Mouse (Mus musculus): ENCODE measurements around the gene Nceh1. TPM values are rescaled to one million over a fixed set of nuclear protein-coding genes. Genes with fewer than 3 reads are reported as not detected.

Nceh1 gene
- polyA plus RNA-seq, 1 experiment from 2014 or later = 18.2 TPM

DNA sequence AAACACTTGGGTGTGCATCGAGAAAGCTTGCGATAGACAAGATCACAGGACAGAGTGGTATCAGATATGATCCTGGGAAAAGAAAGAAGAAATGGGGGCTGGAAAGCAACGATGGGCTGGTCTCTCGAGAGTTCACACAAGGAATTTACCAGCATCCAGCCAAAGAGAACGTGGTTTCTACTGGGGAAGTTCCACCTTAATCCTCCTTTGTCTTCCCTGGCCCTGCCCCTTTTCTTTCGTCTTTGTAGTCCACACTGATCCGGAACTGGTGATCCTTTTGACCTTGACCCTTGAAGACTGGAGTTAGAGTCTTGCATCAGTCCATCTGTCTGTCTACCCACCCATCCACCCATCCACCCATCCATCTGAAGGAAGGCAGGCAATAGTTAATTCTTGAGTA lies 34.6 kb downstream of the Nceh1 start:
- Histone ChIP-seq H3K27ac (ENCODE audit: low read length) (no peak overlapping the region), H3K4me2 (ENCODE audit: low read length) (no peak overlapping the region), H3K9me3 (replicated peaks; ENCODE audit: control insufficient read depth, low read length, poor library complexity, severe bottlenecking) (no peaks in the 10 kb centered on the region; the same call in 1 of the 2 replicates), H3K4me1 (ENCODE audit: control insufficient read depth, insufficient read depth, low read length) (no peaks in the 10 kb centered on the region), H3K36me3 (ENCODE audit: control insufficient read depth, insufficient read depth, low read length) (no peaks in the 10 kb centered on the region), H3K4me3 (ENCODE audit: low read depth, low read length) (no peak overlapping the region), H3K27me3 (ENCODE audit: control insufficient read depth, insufficient read depth, low read depth, low read length) (no peaks in the 10 kb centered on the region), H3K9ac (ENCODE audit: low read depth, low read length) (no peak overlapping the region)
- 66% methylated on average over 7 of the region's 7 CpGs for WGBS
- no peak for ATAC-seq

DNA sequence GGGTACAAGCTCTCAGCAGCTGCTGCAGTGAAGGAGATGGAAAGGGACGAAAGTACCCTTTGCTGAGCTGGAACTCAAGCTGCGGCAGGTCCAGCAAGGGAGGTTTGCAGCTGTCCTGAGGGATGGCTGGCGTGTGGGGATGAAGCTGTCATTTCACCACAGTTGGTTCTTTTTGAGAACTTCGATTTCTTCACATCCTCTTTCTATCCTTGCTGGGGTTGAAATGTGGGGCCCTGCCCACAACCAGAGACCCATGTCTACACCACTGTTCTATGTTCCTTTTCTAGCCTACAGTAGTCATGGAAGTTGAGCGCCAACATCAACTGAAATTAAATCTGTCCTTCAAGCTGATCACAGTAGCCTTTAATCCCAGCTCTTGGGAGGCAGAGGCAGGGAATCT lies 35.8 kb downstream of the Nceh1 start:
- H3K4me1 ChIP-seq (ENCODE audit: control insufficient read depth, insufficient read depth, low read length) = no peaks in the 10 kb centered on the region
- WGBS = 88% methylated on average over 5 of the region's 5 CpGs
- no peaks in the 10 kb centered on the region; the same call in 1 of the 2 replicates for H3K9me3 ChIP-seq (replicated peaks; ENCODE audit: control insufficient read depth, low read length, poor library complexity, severe bottlenecking)
- no peak overlapping the region for H3K9ac ChIP-seq (ENCODE audit: low read depth, low read length)
- H3K4me3 ChIP-seq (ENCODE audit: low read depth, low read length) = no peak overlapping the region
- H3K36me3 ChIP-seq (ENCODE audit: control insufficient read depth, insufficient read depth, low read length) = no peaks in the 10 kb centered on the region
- no peak overlapping the region for H3K27ac ChIP-seq (ENCODE audit: low read length)
- no peaks in the 10 kb centered on the region for H3K27me3 ChIP-seq (ENCODE audit: control insufficient read depth, insufficient read depth, low read depth, low read length)
- no peak for ATAC-seq
- H3K4me2 ChIP-seq (ENCODE audit: low read length) = no peak overlapping the region

DNA sequence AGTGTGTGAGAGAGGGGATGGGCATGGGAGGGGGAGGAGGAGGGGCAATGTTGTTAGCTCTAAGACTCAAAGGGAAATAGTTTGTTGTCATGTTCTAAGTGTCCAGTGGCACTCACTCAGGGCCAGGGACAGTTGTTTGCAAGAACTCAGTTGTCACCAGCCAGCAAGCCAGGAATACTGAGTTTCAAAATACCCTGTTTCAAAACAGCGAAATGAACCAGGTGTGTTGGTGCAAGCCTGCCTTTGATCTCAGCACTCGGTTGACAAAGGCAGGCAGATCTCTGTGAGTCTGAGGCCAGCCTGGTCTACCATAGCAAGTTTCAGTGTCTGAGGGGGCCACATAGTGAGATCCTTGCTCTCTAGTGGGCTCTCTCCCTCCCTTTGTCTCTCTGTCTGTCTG lies 39.3 kb downstream of the Nceh1 start:
- H3K27me3 ChIP-seq (ENCODE audit: control insufficient read depth, insufficient read depth, low read depth, low read length) = no peaks in the 10 kb centered on the region
- no peak for ATAC-seq
- H3K9me3 ChIP-seq (replicated peaks; ENCODE audit: control insufficient read depth, low read length, poor library complexity, severe bottlenecking) = no peaks in the 10 kb centered on the region
- H3K4me2 ChIP-seq (ENCODE audit: low read length) = no peak overlapping the region
- H3K9ac ChIP-seq (ENCODE audit: low read depth, low read length) = no peak overlapping the region
- H3K4me3 ChIP-seq (ENCODE audit: low read depth, low read length) = no peak overlapping the region
- H3K36me3 ChIP-seq (ENCODE audit: control insufficient read depth, insufficient read depth, low read length) = no peaks in the 10 kb centered on the region
- no peak overlapping the region for H3K27ac ChIP-seq (ENCODE audit: low read length)
- WGBS = 89% methylated on average over 2 of the region's 2 CpGs
- H3K4me1 ChIP-seq (ENCODE audit: control insufficient read depth, insufficient read depth, low read length) = no peaks in the 10 kb centered on the region

DNA sequence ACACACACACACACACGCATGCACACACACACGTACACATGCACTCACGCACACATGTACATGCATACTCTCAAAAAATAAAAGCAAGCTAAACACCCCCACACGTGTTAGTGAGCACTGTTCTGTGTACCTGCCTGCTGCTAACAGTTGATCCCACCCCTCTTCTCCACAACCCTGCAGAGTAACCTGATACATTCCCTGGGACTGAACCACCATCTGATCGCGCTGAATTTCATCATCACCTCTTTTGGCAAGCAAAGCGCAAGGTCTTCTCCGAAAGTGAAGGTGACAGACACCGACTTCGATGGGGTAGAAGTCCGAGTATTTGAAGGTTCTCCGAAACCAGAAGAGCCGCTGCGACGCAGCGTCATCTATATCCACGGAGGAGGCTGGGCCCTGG lies 39.7 kb downstream of the Nceh1 start:
- 91% methylated on average over 17 of the region's 17 CpGs for WGBS
- ATAC-seq = no peak
- no peak overlapping the region for H3K27ac ChIP-seq (ENCODE audit: low read length)
- no peak overlapping the region for H3K4me2 ChIP-seq (ENCODE audit: low read length)
- no peaks in the 10 kb centered on the region for H3K4me1 ChIP-seq (ENCODE audit: control insufficient read depth, insufficient read depth, low read length)
- H3K27me3 ChIP-seq (ENCODE audit: control insufficient read depth, insufficient read depth, low read depth, low read length) = no peaks in the 10 kb centered on the region
- no peaks in the 10 kb centered on the region for H3K36me3 ChIP-seq (ENCODE audit: control insufficient read depth, insufficient read depth, low read length)
- no peak overlapping the region for H3K4me3 ChIP-seq (ENCODE audit: low read depth, low read length)
- no peaks in the 10 kb centered on the region for H3K9me3 ChIP-seq (replicated peaks; ENCODE audit: control insufficient read depth, low read length, poor library complexity, severe bottlenecking)
- H3K9ac ChIP-seq (ENCODE audit: low read depth, low read length) = no peak overlapping the region

DNA sequence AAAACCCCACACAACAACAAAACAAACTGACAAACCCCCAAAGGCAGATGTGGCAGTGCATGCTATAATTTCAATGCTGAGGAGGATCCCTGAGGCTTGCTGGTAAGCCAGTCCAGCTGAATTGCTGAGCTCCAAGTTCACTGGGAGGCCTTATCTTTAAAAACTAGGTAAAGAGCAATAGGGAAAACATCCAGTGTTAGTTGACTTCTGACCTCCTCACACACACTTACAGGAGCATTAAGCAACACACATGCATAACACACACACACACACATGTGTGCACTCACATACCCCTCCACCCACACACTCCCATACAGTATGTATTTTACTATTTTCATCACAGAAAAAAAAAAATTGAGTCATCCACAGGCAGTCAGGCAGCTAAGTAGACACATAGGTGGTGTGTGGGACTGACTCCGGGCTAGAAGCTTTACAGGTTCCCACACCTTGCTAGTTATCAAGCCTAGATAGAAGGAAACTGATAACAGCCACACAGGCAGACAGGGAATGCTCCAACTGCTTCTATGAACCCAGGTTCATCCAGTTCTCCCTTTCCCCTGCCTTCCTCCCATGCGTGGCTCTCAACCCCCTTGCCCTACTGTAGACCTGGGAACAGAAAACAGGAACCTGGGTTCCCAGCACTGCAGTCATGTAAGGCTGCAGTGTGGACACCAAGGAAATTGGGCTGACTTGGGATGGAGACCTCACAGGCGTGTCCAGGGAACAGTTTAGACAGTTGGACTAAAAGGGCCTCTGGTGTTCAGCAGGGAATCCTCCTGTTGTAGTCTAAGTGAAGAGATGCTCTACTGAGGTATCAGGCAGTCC lies 45.1 kb downstream of the Nceh1 start:
- Histone ChIP-seq H3K9me3 (replicated peaks; ENCODE audit: control insufficient read depth, low read length, poor library complexity, severe bottlenecking) (no peaks in the 10 kb centered on the region), H3K4me3 (ENCODE audit: low read depth, low read length) (no peak overlapping the region), H3K4me1 (ENCODE audit: control insufficient read depth, insufficient read depth, low read length) (no peaks in the 10 kb centered on the region), H3K27ac (ENCODE audit: low read length) (no peak overlapping the region), H3K36me3 (ENCODE audit: control insufficient read depth, insufficient read depth, low read length) (no peaks in the 10 kb centered on the region), H3K4me2 (ENCODE audit: low read length) (no peak overlapping the region), H3K9ac (ENCODE audit: low read depth, low read length) (no peak overlapping the region), H3K27me3 (ENCODE audit: control insufficient read depth, insufficient read depth, low read depth, low read length) (no peaks in the 10 kb centered on the region)
- no peak for ATAC-seq
- WGBS = 86% methylated on average over 3 of the region's 3 CpGs

DNA sequence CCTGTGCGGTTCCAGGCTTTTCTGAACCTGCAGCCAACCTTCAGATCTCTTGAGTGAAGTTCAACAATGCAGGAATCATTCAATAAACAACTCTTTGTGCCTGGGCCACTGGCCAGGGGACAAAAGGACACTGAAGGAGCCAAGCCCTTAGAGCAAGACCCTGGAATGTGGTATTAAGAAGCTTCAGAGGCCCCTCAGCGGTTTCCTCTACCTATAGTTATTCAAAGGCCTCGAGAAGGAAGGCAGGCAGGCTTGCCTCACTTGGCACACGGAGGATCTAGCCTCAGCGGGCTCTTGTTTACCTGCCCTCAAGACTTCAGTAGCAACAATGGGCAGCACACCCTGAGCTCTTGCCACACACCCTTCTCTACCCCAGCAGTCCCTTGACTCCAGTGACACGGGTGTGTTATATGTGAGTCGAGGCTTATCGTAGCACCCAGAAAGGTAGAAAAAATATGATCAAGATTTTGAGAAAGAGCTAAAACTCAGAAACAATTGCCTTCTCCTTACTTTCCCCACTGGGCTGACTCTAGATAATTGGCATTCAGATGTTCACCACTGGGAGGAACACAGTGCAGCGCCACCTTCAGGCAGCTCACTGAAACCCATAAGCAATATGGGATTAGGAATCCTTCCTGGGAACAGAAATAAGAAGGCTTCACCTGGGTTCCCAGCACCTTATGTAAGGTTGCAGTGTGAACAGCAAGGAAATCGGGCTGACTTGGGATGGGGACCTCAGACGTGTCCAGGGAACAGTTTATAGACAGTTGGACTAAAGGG lies 46.0 kb downstream of the Nceh1 start:
- 73% methylated on average over 11 of the region's 11 CpGs for WGBS
- Histone ChIP-seq H3K27ac (ENCODE audit: low read length) (no peak overlapping the region), H3K9me3 (replicated peaks; ENCODE audit: control insufficient read depth, low read length, poor library complexity, severe bottlenecking) (no peaks in the 10 kb centered on the region), H3K27me3 (ENCODE audit: control insufficient read depth, insufficient read depth, low read depth, low read length) (no peaks in the 10 kb centered on the region), H3K4me2 (ENCODE audit: low read length) (no peak overlapping the region), H3K4me3 (ENCODE audit: low read depth, low read length) (no peak overlapping the region), H3K9ac (ENCODE audit: low read depth, low read length) (no peak overlapping the region), H3K4me1 (ENCODE audit: control insufficient read depth, insufficient read depth, low read length) (no peaks in the 10 kb centered on the region), H3K36me3 (ENCODE audit: control insufficient read depth, insufficient read depth, low read length) (no peaks in the 10 kb centered on the region)
- no peak for ATAC-seq

DNA sequence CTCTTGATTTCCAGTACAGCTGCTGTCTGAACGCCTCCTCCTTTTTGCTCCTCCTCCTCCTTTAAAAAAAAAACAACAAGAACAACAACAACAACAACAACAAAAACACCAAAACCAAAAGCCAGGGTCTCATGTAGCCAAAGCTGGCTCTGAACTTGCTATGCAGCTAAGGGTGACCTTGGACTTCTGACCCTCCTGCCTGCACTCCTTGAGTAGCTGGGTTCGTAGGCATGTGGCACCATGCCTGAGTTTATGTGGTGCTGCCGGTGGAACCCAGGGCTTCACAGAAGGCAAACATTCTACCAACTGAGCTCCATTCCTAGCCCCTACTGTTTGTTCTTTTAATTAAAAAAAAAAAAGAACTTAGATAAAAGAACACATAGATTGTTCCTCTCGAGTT lies 50.6 kb downstream of the Nceh1 start:
- Histone ChIP-seq H3K27ac (ENCODE audit: low read length) (no peak overlapping the region), H3K4me3 (ENCODE audit: low read depth, low read length) (no peak overlapping the region), H3K36me3 (ENCODE audit: control insufficient read depth, insufficient read depth, low read length) (no peaks in the 10 kb centered on the region), H3K27me3 (ENCODE audit: control insufficient read depth, insufficient read depth, low read depth, low read length) (no peaks in the 10 kb centered on the region), H3K4me1 (ENCODE audit: control insufficient read depth, insufficient read depth, low read length) (no peaks in the 10 kb centered on the region), H3K9ac (ENCODE audit: low read depth, low read length) (no peak overlapping the region), H3K9me3 (replicated peaks; ENCODE audit: control insufficient read depth, low read length, poor library complexity, severe bottlenecking) (no peaks in the 10 kb centered on the region), H3K4me2 (ENCODE audit: low read length) (no peak overlapping the region)
- 85% methylated on average over 4 of the region's 4 CpGs for WGBS
- ATAC-seq = no peak

DNA sequence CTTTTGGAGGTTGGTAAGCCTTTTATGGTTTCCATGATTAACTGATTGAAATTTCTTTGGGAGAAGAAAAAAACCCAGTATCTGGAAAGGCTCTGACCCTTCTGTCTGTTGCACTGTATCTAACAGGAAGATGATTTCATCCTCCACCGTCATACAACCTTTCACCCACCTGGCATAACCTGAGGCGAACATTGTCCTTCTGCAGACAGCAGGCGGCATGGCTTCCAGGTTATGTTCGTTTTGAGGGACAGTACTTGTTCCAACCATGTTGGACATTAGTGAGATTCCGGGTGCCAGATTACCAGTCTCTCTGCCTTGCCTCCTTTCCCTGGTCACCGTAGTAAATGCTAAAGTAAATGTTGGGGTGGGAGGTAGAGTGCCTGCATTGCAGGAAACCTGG lies 51.1 kb downstream of the Nceh1 start:
- no peak for ATAC-seq
- Histone ChIP-seq H3K9ac (ENCODE audit: low read depth, low read length) (no peak overlapping the region), H3K4me1 (ENCODE audit: control insufficient read depth, insufficient read depth, low read length) (no peaks in the 10 kb centered on the region), H3K27ac (ENCODE audit: low read length) (no peak overlapping the region), H3K36me3 (ENCODE audit: control insufficient read depth, insufficient read depth, low read length) (no peaks in the 10 kb centered on the region), H3K4me2 (ENCODE audit: low read length) (no peak overlapping the region), H3K4me3 (ENCODE audit: low read depth, low read length) (no peak overlapping the region), H3K27me3 (ENCODE audit: control insufficient read depth, insufficient read depth, low read depth, low read length) (no peaks in the 10 kb centered on the region), H3K9me3 (replicated peaks; ENCODE audit: control insufficient read depth, low read length, poor library complexity, severe bottlenecking) (no peaks in the 10 kb centered on the region)
- 87% methylated on average over 6 of the region's 6 CpGs for WGBS

DNA sequence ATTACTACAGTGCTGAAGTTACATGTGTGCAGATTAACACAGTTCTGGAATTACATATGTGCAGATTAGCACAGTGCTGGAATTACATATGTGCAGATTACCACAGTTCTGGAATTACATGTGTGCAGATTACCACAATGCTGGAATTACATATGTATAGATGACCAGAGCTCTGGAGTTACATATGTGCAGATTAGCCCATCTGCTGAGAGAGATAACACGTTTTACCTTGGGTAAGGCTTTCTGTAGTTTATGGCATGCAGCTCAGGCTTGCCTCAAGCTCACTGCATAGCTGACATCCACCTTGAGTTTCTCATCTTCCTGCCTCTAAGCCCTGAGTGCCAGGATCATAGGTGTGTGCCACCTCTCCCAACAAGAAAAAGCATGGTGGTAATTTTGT lies 52.2 kb downstream of the Nceh1 start:
- no peak for ATAC-seq
- no peak overlapping the region for H3K4me2 ChIP-seq (ENCODE audit: low read length)
- H3K4me3 ChIP-seq (ENCODE audit: low read depth, low read length) = no peak overlapping the region
- WGBS = 63% methylated on average over 1 of the region's 1 CpGs
- no peaks in the 10 kb centered on the region; the same call in 1 of the 2 replicates for H3K36me3 ChIP-seq (ENCODE audit: control insufficient read depth, insufficient read depth, low read length)
- no peaks in the 10 kb centered on the region for H3K27me3 ChIP-seq (ENCODE audit: control insufficient read depth, insufficient read depth, low read depth, low read length)
- H3K27ac ChIP-seq (ENCODE audit: low read length) = no peak overlapping the region
- no peaks in the 10 kb centered on the region for H3K9me3 ChIP-seq (replicated peaks; ENCODE audit: control insufficient read depth, low read length, poor library complexity, severe bottlenecking)
- H3K9ac ChIP-seq (ENCODE audit: low read depth, low read length) = no peak overlapping the region
- no peaks in the 10 kb centered on the region for H3K4me1 ChIP-seq (ENCODE audit: control insufficient read depth, insufficient read depth, low read length)
